Mouse (Mus musculus) ES-E14 (cell line): ENCODE data around the gene Iqgap3. TPM values are rescaled to one million over a fixed set of nuclear protein-coding genes. Genes with fewer than 3 reads are reported as not detected.
A peak's percentile ranks its signal among the peaks of the same experiment; 100 is the strongest.

Experiments
- DNase-seq: peaks from one replicate; pipeline ENCODE4 v3.0.0-alpha.2; 2013; ENCODE audit warnings: low read depth, low spot score
- H3K27ac ChIP-seq: 2 replicates; pipeline ENCODE4 v1.5.1; 2012; ENCODE audit warnings: low read depth, mild to moderate bottlenecking, low read length, moderate library complexity, mixed read lengths; ENCODE audit not compliant: poor library complexity, insufficient read depth, severe bottlenecking
- H3K36me3 ChIP-seq: 2 replicates; pipeline ENCODE4 v1.6.1; 2012; ENCODE audit warnings: mild to moderate bottlenecking, low read length, moderate library complexity, mixed read lengths; ENCODE audit not compliant: control insufficient read depth, poor library complexity, insufficient read depth, severe bottlenecking
- H3K4me1 ChIP-seq, 2 experiments: fragments of 150-350 bp in 1 of 2; sonication (generic) in 1 of 2; 2 replicates each; pipeline ENCODE4 v1.6.1; 2012; ENCODE audit warnings: low read length in 2 of 2, mild to moderate bottlenecking in 1 of 2, mixed read lengths in 1 of 2; ENCODE audit not compliant: control insufficient read depth in 2 of 2, insufficient read depth in 2 of 2, poor library complexity in 1 of 2
- H3K4me3 ChIP-seq, 2 experiments: fragments of 150-350 bp in 1 of 2; sonication (generic) in 1 of 2; 2 replicates each; pipeline ENCODE4 v1.5.1; 2012; ENCODE audit warnings: low read length in 2 of 2, low read depth in 1 of 2, mild to moderate bottlenecking in 1 of 2, mixed read lengths in 1 of 2; ENCODE audit not compliant: insufficient read depth in 1 of 2, poor library complexity in 1 of 2, severe bottlenecking in 1 of 2
- H3K9ac ChIP-seq: 2 replicates; pipeline ENCODE4 v1.6.1; 2012; ENCODE audit warnings: low read depth, mild to moderate bottlenecking, low read length, mixed read lengths; ENCODE audit not compliant: poor library complexity, insufficient read depth, severe bottlenecking
- H3K9me3 ChIP-seq: fragments of 150-350 bp; sonication (generic); 2 replicates; pipeline ENCODE4 v1.6.1; 2012; ENCODE audit warnings: low read depth, mild to moderate bottlenecking, low read length; ENCODE audit not compliant: control insufficient read depth, insufficient read depth
- CHD2 ChIP-seq: IDR thresholded peaks from 2 replicates; pipeline ENCODE4 v1.6.1; 2014; ENCODE audit warnings: mild to moderate bottlenecking, low read depth, low read length, inconsistent platforms
- HCFC1 ChIP-seq: IDR thresholded peaks from 2 replicates; pipeline ENCODE4 v1.6.1; 2012; ENCODE audit warnings: low read length, inconsistent platforms, borderline replicate concordance; ENCODE audit not compliant: insufficient read depth
- MAFK ChIP-seq: IDR thresholded peaks from 2 replicates; pipeline ENCODE4 v1.6.1; 2014; ENCODE audit warnings: mild to moderate bottlenecking, low read depth, low read length, inconsistent platforms; ENCODE audit not compliant: insufficient read depth
- ZC3H11A ChIP-seq: IDR thresholded peaks from 2 replicates; pipeline ENCODE4 v1.6.1; 2012; ENCODE audit warnings: low read depth, mild to moderate bottlenecking, inconsistent platforms, low read length, borderline replicate concordance
- ZNF384 ChIP-seq: IDR thresholded peaks from 2 replicates; pipeline ENCODE4 v1.6.1; 2012; ENCODE audit warnings: low read depth, low read length, inconsistent platforms
- in situ Hi-C, 2 experiments: fragments of 600-800 bp; cut with MboI; formaldehyde crosslinking; loops; one replicate each; pipeline ENCODE4 v1.15.1; 2025; ENCODE audit warnings: low sequenced_read_pairs in 2 of 2, inconsistent platforms in 1 of 2; ENCODE audit not compliant: unreplicated experiment in 2 of 2
- total RNA-seq: library from RNA; depleted of rRNA; stranded (reverse); fragments of 300-350 nt; gene quantifications from 2 replicates; pipeline ENCODE4 v1.2.3, GENCODE M21; 2012

Gene Iqgap3
- total RNA-seq, 1 experiment = 60.3 TPM

DNA sequence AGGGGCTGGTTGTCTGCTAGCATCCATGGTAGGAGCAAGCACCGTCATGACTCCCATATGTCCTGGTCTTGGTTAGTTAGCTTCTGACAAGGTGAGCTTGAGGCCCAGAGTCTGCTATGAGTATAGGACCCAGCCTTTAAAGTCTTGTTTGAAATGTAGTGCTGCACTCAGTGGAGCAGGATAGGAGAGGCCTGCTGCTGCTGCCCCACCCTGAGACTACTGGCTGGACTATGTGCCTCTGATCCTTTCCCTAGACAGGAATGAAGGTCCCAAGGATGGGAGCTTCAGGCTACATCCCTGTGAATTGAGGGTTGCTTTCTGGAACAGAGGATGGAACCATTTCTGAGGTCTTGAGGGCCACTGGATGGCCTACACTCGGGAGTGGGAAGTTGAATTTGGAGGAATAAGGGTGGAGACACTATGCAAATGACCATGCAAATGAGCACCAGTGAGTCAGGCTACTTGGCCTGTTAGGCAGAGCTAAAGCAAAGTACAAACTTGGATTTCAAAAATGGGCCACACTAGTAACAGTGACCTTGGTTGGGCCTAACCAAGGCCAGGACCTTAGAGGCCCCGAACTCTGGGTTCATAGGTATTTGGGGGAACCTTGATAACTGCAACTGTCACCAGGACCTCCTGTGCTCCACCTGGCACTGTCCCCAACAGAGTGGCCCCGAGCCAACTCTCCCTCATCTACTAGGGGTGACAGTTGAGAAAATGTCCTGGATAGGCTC is 67.2 kb downstream of the Iqgap3 start:
- no peak for TF ChIP-seq MAFK
- no peak for TF ChIP-seq ZC3H11A
- TF ChIP-seq HCFC1 = no peak
- no peak for TF ChIP-seq CHD2
- TF ChIP-seq ZNF384 = no peak
- DNase-seq = no peak
- no peaks in the 10 kb centered on the region for H3K9me3 ChIP-seq
- peak overlapping the region in 1 of 2 experiments; percentile 26; a peak in 1 of 4 replicates for H3K4me3 ChIP-seq
- in situ Hi-C loops = no loop called here
- H3K4me1 ChIP-seq = peaks cover 24 to 70% of the 10 kb centered on the region in 2 experiments
- H3K9ac ChIP-seq = no peak overlapping the region
- no peak overlapping the region for H3K27ac ChIP-seq
- no peaks in the 10 kb centered on the region for H3K36me3 ChIP-seq

DNA sequence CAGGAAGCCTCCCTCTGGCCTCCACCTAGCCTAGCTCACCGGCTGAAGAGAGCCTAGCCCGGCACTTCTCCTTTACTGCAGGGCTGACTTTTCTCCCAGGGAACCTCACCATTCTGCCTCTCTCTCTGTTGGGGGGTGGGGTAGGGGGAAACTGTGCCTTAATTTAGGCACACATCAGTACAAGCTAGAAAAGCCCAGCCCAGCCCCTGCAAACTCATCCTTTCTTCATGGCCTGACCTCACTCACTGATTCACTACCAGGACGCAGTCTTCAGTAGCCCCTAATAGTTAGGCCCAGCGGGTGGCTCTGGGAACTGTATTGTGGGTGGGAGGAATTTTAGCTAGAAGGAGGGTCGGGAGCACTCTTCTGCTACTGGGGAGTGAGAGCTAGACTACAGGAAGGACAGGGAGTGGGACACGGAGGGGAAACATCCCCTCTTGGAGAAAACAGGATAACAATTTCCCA is 67.8 kb downstream of the Iqgap3 start:
- TF ChIP-seq ZNF384 (no peak), MAFK (no peak), HCFC1 (no peak), CHD2 (no peak), ZC3H11A (no peak)
- peaks cover 24 to 65% of the 10 kb centered on the region in 2 experiments for H3K4me1 ChIP-seq
- H3K9ac ChIP-seq = no peak overlapping the region
- in situ Hi-C loops = no loop called here
- DNase-seq = no peak
- peak overlapping the region in 1 of 2 experiments; percentile 26; a peak in 1 of 4 replicates for H3K4me3 ChIP-seq
- no peaks in the 10 kb centered on the region for H3K9me3 ChIP-seq
- H3K36me3 ChIP-seq = no peaks in the 10 kb centered on the region
- H3K27ac ChIP-seq = no peak overlapping the region

DNA sequence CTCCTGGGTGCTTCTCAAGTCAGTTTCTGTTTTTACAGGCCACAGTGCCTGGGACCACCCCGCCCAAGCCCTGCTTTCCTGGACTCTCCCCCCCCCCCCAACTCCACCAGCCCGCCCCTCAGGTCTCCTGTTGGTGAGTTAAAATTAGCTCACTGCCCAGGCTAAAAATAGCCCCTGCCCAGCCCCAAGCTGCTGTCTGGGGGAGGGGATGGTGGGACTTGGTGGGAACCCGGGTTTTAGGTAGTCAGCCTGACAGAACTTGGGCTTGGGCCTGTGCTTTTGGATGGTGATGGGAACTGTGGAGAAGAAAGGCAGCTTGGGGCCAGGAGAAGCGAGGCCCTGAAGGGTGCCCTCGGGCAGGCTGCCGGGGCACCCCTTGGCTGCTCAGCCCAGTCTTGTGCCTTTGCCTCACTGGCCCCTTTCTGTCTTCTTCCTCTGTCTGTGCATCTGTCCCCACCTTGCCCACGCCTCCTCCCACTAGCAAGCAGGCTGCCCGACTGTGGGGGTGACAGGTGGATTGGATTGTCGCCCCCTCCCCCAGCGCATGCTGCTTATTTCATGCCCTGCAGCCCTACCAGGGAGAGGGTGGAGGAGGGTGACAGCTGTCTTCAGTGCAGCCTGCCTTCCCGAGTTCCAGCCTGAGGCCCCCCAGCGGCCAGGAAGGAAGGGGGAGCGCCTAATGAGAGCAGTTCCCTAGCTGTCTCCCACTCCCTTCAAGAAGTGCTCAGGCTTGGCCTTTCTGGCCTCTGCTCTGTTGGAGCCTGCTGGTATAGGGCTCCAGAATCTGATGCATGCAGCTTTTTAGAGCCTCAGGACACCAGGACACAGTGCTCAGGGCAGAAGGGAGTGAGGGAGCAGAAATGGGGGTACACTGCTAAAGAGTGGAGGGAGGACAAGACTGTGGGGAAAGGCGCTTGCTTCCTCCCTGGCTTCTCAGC is 68.6 kb downstream of the Iqgap3 start:
- Histone ChIP-seq H3K9ac (0 out of 2 replicates have a peak overlapping the region, but pooled peaks have one; percentile 13), H3K27ac (no peak overlapping the region), H3K9me3 (no peaks in the 10 kb centered on the region), H3K4me1 (peaks cover 20 to 59% of the 10 kb centered on the region in 2 experiments), H3K36me3 (no peaks in the 10 kb centered on the region), H3K4me3 (peak overlapping the region; percentile 0 to 33; a peak in 2 of 4 replicates)
- DNase-seq = no peak
- in situ Hi-C loops = no loop called here
- TF ChIP-seq CHD2 (no peak), HCFC1 (no peak), ZC3H11A (no peak), ZNF384 (no peak), MAFK (no peak)

DNA sequence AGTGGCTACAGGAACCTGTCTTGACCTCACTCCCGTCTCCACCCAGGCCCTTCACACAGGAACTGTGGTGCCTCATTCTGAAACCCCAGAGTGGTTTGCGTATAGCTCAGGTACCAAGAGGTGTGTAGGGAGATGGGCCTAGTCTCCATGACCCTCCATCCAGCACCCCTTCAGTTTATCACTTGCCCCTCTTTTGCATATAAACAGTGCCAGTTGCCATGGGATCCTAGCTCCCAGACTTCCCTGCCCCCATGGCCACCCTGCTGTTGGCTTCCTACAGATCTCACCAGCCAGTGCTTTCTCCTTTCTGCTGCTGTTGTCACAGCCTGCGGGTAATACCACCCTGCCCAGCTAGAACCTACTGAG is 69.2 kb downstream of the Iqgap3 start:
- H3K9ac ChIP-seq = no peak overlapping the region
- H3K4me1 ChIP-seq = peaks cover 16 to 52% of the 10 kb centered on the region in 2 experiments
- no peak for TF ChIP-seq HCFC1
- TF ChIP-seq ZNF384 = no peak
- no peak for TF ChIP-seq CHD2
- no peak for TF ChIP-seq MAFK
- no peak for TF ChIP-seq ZC3H11A
- no peak for DNase-seq
- in situ Hi-C loops = no loop called here
- no peaks in the 10 kb centered on the region for H3K9me3 ChIP-seq
- H3K36me3 ChIP-seq = no peaks in the 10 kb centered on the region
- no peak overlapping the region for H3K4me3 ChIP-seq
- H3K27ac ChIP-seq = no peak overlapping the region
